Mouse (Mus musculus) heart, embryonic 13.5 days (tissue): Measurements from ENCODE around the gene Zfp346. TPM values are rescaled to one million over a fixed set of nuclear protein-coding genes. Genes with fewer than 3 reads are reported as not detected.

Source experiments
- ATAC-seq: fragments of 200-750 bp; cut with Nextera tagmentation; 2 replicates; pipeline ENCODE4 v1.8.0; 2017; ENCODE audit warnings: moderate TSS enrichment; ENCODE audit not compliant: insufficient number of reproducible peaks, low FRiP score, low TSS enrichment; ENCODE audit errors: extremely low read depth
- H3K27ac ChIP-seq: fragments of 300-500 bp; sonication (generic); replicated peaks from 2 replicates; pipeline ENCODE4 v1.5.1; 2015; ENCODE audit warnings: moderate library complexity, mild to moderate bottlenecking, inconsistent platforms
- H3K27me3 ChIP-seq: fragments of 300-500 bp; sonication (generic); replicated peaks from 2 replicates; pipeline ENCODE4 v1.6.1; 2015; ENCODE audit warnings: mild to moderate bottlenecking, inconsistent platforms
- H3K36me3 ChIP-seq: fragments of 300-500 bp; sonication (generic); 2 replicates; pipeline ENCODE4 v1.6.1; 2015; ENCODE audit warnings: mild to moderate bottlenecking, inconsistent platforms
- H3K4me1 ChIP-seq: fragments of 300-500 bp; sonication (generic); 2 replicates; pipeline ENCODE4 v1.6.1; 2015; ENCODE audit warnings: inconsistent platforms
- H3K4me2 ChIP-seq: fragments of 300-500 bp; sonication (generic); 2 replicates; pipeline ENCODE4 v1.6.1; 2015; ENCODE audit warnings: inconsistent platforms, mild to moderate bottlenecking, moderate library complexity
- H3K4me3 ChIP-seq: fragments of 300-500 bp; sonication (generic); 2 replicates; pipeline ENCODE4 v1.5.1; 2015; ENCODE audit warnings: moderate library complexity, mild to moderate bottlenecking, inconsistent platforms
- H3K9ac ChIP-seq: fragments of 300-500 bp; sonication (generic); 2 replicates; pipeline ENCODE4 v1.6.1; 2015; ENCODE audit warnings: inconsistent platforms, mild to moderate bottlenecking, moderate library complexity
- H3K9me3 ChIP-seq: fragments of 300-500 bp; sonication (generic); 2 replicates; pipeline ENCODE4 v1.6.1; 2016; ENCODE audit warnings: inconsistent platforms
- WGBS: fragments of 180-500 bp; shearing (Covaris S2); methylation state at CpG from one replicate; pipeline ENCODE4 v1.1.7; 2015; ENCODE audit warnings: mixed read lengths; 5-methylcytosine and 5-hydroxymethylcytosine counted together
- polyA plus RNA-seq: library from polyadenylated mRNA; unstranded; fragments of >200 nt; fragmentation: Nextera tagmentation; extraction: Ambion mirVana; gene quantifications from 2 replicates; pipeline ENCODE4 v1.2.1, GENCODE M21; 2015

The Zfp346 gene
- polyA plus RNA-seq, 1 experiment from 2014 or later: 16.1 TPM

DNA sequence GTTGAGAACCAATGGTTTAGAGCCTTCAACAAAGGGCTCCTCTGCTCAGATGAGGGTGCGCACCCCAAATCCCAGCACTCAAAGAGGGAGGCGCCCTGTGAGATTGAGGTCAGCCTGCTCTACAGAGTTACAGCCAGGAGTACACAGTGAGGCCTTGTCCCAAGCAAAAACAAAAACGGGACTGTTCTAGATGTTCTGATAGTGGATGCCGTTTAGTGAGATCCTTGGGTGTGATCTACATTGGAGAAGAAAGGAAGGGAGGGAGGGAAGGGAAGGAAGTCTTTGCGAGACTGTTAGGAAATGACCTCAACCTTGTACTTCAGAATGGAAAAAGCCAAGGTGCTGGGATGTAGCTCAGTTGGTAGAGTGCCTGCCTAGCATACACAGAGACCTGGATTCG, 71.2 kb downstream of the Zfp346 start:
- Histone ChIP-seq H3K27me3 (no peaks in the 10 kb centered on the region), H3K9me3 (no peaks in the 10 kb centered on the region), H3K27ac (no peak overlapping the region), H3K9ac (no peak overlapping the region), H3K36me3 (no peaks in the 10 kb centered on the region), H3K4me1 (peaks cover 15% of the 10 kb centered on the region), H3K4me2 (no peak overlapping the region), H3K4me3 (no peak overlapping the region)
- 69% methylated on average over 6 of the region's 6 CpGs for WGBS
- ATAC-seq: no peak

DNA sequence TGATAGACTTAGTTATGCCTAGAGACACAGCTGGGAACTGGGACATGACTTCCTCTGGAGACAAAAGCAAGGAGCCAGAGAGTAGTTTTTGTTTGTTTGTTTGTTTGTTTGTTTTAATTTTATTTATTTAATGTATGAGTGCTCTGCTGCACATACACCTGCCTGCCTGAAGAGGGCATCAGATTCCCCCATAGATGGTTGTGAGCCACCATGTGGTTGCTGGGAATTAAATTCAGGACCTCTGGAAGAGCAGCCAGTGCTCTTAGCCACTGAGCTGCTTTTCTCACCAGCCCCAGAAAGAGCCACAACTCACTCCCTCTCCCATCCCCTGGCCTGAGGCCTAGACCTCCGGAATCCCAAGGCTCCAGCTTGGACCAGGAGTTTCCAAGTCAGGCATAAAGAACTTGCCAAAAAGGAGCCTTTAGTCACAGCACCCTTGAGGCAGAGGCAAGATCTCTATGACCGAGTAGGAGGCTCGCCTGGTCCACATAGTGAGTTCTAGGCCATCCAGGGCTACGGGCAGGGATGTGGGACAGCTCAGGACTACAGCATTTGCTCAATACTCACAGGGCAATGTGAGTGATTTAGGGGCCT, 72.9 kb downstream of the Zfp346 start:
- H3K36me3 ChIP-seq: no peaks in the 10 kb centered on the region
- H3K4me2 ChIP-seq: no peak overlapping the region
- H3K4me1 ChIP-seq: peaks cover 7% of the 10 kb centered on the region; the same call in 1 of the 2 replicates
- no peak overlapping the region for H3K9ac ChIP-seq
- H3K27ac ChIP-seq: no peak overlapping the region
- 65% methylated on average over 4 of the region's 4 CpGs for WGBS
- H3K9me3 ChIP-seq: no peaks in the 10 kb centered on the region
- no peak for ATAC-seq
- no peak overlapping the region for H3K4me3 ChIP-seq
- no peaks in the 10 kb centered on the region for H3K27me3 ChIP-seq

DNA sequence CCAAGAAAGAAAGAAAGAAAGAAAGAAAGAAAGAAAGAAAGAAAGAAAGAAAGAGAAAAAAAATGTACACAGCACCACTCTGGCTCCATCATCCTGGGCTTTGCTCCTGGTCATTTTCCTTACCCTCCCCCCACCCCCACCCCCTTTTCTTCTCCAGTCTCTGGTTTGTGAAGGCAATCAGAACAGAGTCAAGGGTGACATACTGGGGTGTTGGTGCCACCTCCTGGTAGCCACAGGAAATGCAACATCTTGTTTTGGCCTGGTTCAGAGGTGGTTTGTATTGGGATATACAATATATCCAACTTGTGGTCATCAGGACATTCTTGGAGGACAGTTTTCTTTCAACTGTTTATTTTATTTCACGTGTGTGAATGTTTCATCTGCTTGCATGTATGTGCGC, 73.4 kb downstream of the Zfp346 start:
- no peak overlapping the region for H3K4me2 ChIP-seq
- ATAC-seq: no peak
- no peak overlapping the region for H3K4me3 ChIP-seq
- no peak overlapping the region for H3K27ac ChIP-seq
- 31% methylated on average over 2 of the region's 2 CpGs for WGBS
- H3K4me1 ChIP-seq: peaks cover 7% of the 10 kb centered on the region; the same call in 1 of the 2 replicates
- no peaks in the 10 kb centered on the region for H3K27me3 ChIP-seq
- no peaks in the 10 kb centered on the region for H3K9me3 ChIP-seq
- no peak overlapping the region for H3K9ac ChIP-seq
- H3K36me3 ChIP-seq: no peaks in the 10 kb centered on the region

DNA sequence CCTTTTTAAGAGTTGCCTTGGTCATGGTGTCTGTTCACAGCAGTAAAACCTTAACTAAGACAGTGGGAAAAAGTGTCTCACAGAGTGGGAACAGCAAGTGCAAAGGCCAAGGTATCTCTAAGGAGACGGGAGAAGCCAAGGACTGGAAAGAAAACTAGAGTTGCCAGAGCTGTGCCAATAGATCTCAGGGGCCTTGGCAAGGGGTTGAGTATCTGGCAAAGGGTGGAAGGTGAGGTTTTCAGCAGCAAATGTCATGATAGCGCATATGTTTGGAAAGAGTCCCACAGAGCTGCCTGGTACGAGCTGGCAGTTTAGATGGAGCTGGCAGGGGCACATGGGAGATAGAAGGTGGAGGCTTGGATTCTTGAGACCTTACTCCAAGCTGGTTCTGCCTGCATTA, 74.5 kb downstream of the Zfp346 start:
- Histone ChIP-seq H3K27ac (no peak overlapping the region), H3K4me1 (peaks cover 7% of the 10 kb centered on the region), H3K9ac (no peak overlapping the region), H3K36me3 (no peaks in the 10 kb centered on the region), H3K4me2 (no peak overlapping the region), H3K4me3 (no peak overlapping the region), H3K9me3 (no peaks in the 10 kb centered on the region), H3K27me3 (no peaks in the 10 kb centered on the region)
- 92% methylated on average over 3 of the region's 3 CpGs for WGBS
- ATAC-seq: no peak

DNA sequence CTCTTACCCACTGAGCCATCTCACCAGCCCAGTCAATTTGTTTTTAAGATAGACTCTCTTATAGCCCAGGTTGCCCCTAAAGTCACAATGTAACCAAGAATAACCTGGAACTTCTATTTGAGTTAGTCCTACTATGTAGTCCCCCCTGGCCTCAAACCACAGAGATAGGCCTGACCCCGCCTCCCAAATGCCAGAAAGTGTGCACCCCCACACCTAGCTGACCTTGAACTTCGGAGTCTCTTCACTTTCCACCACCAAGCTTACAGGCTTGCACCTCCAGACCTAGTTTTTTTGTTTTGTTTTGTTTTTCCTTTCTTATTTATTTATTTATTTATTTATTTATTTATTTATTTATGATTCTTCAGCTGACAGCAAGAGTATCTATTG, 76.7 kb downstream of the Zfp346 start:
- Histone ChIP-seq H3K4me3 (peak overlapping the region; percentile 48), H3K4me1 (peaks cover 7% of the 10 kb centered on the region), H3K9me3 (no peaks in the 10 kb centered on the region), H3K9ac (peak overlapping the region; percentile 70), H3K27ac (peak overlapping the region; percentile 87), H3K36me3 (no peaks in the 10 kb centered on the region), H3K27me3 (no peaks in the 10 kb centered on the region), H3K4me2 (peak overlapping the region; percentile 74)
- no peak for ATAC-seq
- 67% methylated on average over 2 of the region's 2 CpGs for WGBS

DNA sequence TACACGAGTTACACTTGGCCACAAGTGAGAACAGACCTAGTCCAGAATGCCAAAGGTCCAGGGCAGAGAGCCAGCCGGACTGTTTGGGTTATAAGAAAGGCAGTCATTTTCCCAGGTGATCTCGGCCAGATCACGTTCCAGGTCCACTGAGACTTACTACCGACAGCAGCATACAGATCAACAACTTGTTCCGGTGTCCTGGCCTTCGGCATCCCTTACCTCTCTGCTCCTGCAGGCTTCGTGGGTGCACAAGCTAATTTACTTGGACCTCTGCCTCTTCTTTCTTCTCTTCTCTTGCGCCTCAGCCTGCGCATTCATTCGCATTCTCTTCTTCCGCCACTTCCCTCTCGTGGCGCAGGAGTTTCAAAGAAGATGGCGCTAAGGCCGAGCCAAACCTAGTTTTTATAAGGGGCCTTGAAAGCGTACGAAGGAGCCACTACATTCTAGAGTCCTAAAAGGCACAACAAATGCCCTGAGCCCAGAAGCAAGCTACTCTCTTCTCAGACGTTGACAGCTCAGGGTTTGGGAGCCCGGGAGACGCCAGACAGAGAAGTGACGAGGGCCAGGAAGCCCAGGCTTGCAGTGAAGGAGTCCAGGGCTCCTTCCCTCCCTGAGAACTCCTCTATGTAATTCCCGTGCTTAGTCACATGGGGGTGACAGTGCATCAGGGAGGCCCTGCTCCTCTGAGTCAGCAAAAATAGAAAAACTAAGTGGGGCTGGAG, 77.2 kb downstream of the Zfp346 start:
- no peaks in the 10 kb centered on the region for H3K36me3 ChIP-seq
- no peaks in the 10 kb centered on the region for H3K27me3 ChIP-seq
- H3K4me1 ChIP-seq: peaks cover 7% of the 10 kb centered on the region
- H3K27ac ChIP-seq: peak overlapping the region; percentile 87
- no peaks in the 10 kb centered on the region for H3K9me3 ChIP-seq
- H3K4me2 ChIP-seq: peak overlapping the region; percentile 74
- 3% methylated on average over 23 of the region's 23 CpGs for WGBS
- H3K4me3 ChIP-seq: peak overlapping the region; percentile 48
- ATAC-seq: peak; percentile 70; the same call in 1 of the 2 replicates
- H3K9ac ChIP-seq: peak overlapping the region; percentile 70

DNA sequence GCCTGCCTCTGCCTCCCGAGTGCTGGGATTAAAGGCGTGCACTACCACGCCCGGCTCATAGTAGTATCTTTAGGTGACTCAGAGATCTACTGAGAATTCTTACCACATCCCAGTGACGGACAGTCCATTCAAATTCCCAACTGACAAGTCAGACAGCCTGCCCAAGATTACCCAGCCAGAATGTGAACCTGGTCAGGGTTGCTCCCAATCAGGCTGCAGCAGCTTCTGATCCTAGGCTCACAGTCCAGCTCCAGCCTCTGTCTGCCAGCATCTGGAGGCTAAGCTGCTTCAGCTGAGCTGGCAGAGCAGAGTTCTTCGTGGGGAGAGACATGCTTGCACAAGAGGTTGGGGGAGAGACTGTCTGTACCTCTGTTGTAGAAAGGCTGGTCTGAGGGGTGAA, 78.3 kb downstream of the Zfp346 start:
- Histone ChIP-seq H3K9me3 (no peaks in the 10 kb centered on the region), H3K27me3 (no peaks in the 10 kb centered on the region), H3K4me2 (no peak overlapping the region), H3K4me3 (no peak overlapping the region), H3K27ac (no peak overlapping the region), H3K4me1 (peaks cover 7% of the 10 kb centered on the region), H3K9ac (no peak overlapping the region), H3K36me3 (no peaks in the 10 kb centered on the region)
- ATAC-seq: no peak
- 76% methylated on average over 6 of the region's 6 CpGs for WGBS

Other genes with a start within 250 kb of the Zfp346 start
- 2.3 and 2.6 TPM in 2 replicates for gene Unc5a, start 155.9 kb upstream of the Zfp346 start, polyA plus RNA-seq
- 0.89 and 1.0 TPM in 2 replicates for gene Hk3, start 83.9 kb upstream of the Zfp346 start, polyA plus RNA-seq
- gene Uimc1, start 5.0 kb upstream of the Zfp346 start, polyA plus RNA-seq: 15.1 and 16.1 TPM in 2 replicates
- gene Gm17617, start 28.2 kb downstream of the Zfp346 start, polyA plus RNA-seq: not detected in 2 replicates
- 0.98 and 1.1 TPM in 2 replicates for gene Fgfr4, start 47.3 kb downstream of the Zfp346 start, polyA plus RNA-seq
- 41.4 and 43.4 TPM in 2 replicates for gene Nsd1, start 104.5 kb downstream of the Zfp346 start, polyA plus RNA-seq
- gene Prelid1, start 215.2 kb downstream of the Zfp346 start, polyA plus RNA-seq: 355 and 381 TPM in 2 replicates
- 54.3 and 62.8 TPM in 2 replicates for gene Rab24, start 216.6 kb downstream of the Zfp346 start, polyA plus RNA-seq
- 21.1 and 22.1 TPM in 2 replicates for gene Mxd3, start 224.5 kb downstream of the Zfp346 start, polyA plus RNA-seq